Mouse (Mus musculus) heart, embryonic 11.5 days (tissue): ENCODE measurements around the gene Olfr1360. TPM values are rescaled to one million over a fixed set of nuclear protein-coding genes. Genes with fewer than 3 reads are reported as not detected.
"Not testable (repeated sequence)": the region's sequence is repeated elsewhere in the genome, so short reads cannot be mapped to it uniquely, and the experiment has no call there.

Experiments
- ATAC-seq: fragments of 200-750 bp; cut with Nextera tagmentation; replicated peaks from 2 replicates; pipeline ENCODE4 v1.8.0; 2017; ENCODE audit warnings: moderate library complexity; ENCODE audit not compliant: insufficient number of reproducible peaks, low FRiP score, low TSS enrichment
- H3K27ac ChIP-seq: fragments of 300-500 bp; sonication (generic); 2 replicates; pipeline ENCODE4 v1.5.1; 2014; ENCODE audit warnings: mild to moderate bottlenecking, low read depth, low read length
- H3K27me3 ChIP-seq: fragments of 300-500 bp; sonication (generic); 2 replicates; pipeline ENCODE4 v1.6.1; 2014; ENCODE audit warnings: mild to moderate bottlenecking, low read length, mixed read lengths; ENCODE audit not compliant: control insufficient read depth, insufficient read depth
- H3K36me3 ChIP-seq: fragments of 300-500 bp; sonication (generic); 2 replicates; pipeline ENCODE4 v1.6.1; 2014; ENCODE audit warnings: mild to moderate bottlenecking, low read length, moderate library complexity, mixed read lengths; ENCODE audit not compliant: control insufficient read depth, insufficient read depth
- H3K4me1 ChIP-seq: fragments of 300-500 bp; sonication (generic); 2 replicates; pipeline ENCODE4 v1.6.1; 2014; ENCODE audit warnings: low read length; ENCODE audit not compliant: control insufficient read depth, insufficient read depth
- H3K4me2 ChIP-seq: fragments of 300-500 bp; sonication (generic); 2 replicates; pipeline ENCODE4 v1.6.1; 2014; ENCODE audit warnings: mild to moderate bottlenecking, moderate library complexity
- H3K4me3 ChIP-seq: fragments of 300-500 bp; sonication (generic); 2 replicates; pipeline ENCODE4 v1.5.1; 2014; ENCODE audit warnings: low read depth, low read length
- H3K9ac ChIP-seq: fragments of 300-500 bp; sonication (generic); 2 replicates; pipeline ENCODE4 v1.6.1; 2014; ENCODE audit warnings: mild to moderate bottlenecking, low read depth, low read length, moderate library complexity
- H3K9me3 ChIP-seq: fragments of 300-500 bp; sonication (generic); replicated peaks from 2 replicates; pipeline ENCODE4 v1.6.1; 2016; ENCODE audit warnings: low read length; ENCODE audit not compliant: control insufficient read depth
- WGBS: fragments of 180-500 bp; shearing (Covaris S2); extraction: QIAGEN DNeasy Blood & Tissue Kit; methylation state at CpG from one replicate; pipeline ENCODE4 v1.1.7; 2014; ENCODE audit not compliant: insufficient replicate concordance; 5-methylcytosine and 5-hydroxymethylcytosine counted together
- polyA plus RNA-seq: library from polyadenylated mRNA; unstranded; fragments of >200 nt; fragmentation: Nextera tagmentation; extraction: Ambion mirVana; gene quantifications from 2 replicates; pipeline ENCODE4 v1.2.1, GENCODE M21; 2014

Olfr1360 gene
- polyA plus RNA-seq = not detected in 2 replicates

GRCm38 (mm10) chr13:21677305-21677704, at the start of gene Olfr1360:
Gene Olfr1360 (minus strand): TSS chr13:21677405.
- no peaks in the 10 kb centered on the region for H3K4me1 ChIP-seq
- no peaks in the 10 kb centered on the region for H3K9me3 ChIP-seq
- no peak for ATAC-seq
- H3K27ac ChIP-seq = no peak within 1 kb of the TSS
- no peak within 1 kb of the TSS for H3K4me2 ChIP-seq
- H3K36me3 ChIP-seq = no peaks in the 10 kb centered on the region
- 66% methylated on average over 2 of the region's 2 CpGs for WGBS
- no peak within 1 kb of the TSS for H3K9ac ChIP-seq
- no peaks in the 10 kb centered on the region for H3K27me3 ChIP-seq
- H3K4me3 ChIP-seq = no peak within 1 kb of the TSS

DNA sequence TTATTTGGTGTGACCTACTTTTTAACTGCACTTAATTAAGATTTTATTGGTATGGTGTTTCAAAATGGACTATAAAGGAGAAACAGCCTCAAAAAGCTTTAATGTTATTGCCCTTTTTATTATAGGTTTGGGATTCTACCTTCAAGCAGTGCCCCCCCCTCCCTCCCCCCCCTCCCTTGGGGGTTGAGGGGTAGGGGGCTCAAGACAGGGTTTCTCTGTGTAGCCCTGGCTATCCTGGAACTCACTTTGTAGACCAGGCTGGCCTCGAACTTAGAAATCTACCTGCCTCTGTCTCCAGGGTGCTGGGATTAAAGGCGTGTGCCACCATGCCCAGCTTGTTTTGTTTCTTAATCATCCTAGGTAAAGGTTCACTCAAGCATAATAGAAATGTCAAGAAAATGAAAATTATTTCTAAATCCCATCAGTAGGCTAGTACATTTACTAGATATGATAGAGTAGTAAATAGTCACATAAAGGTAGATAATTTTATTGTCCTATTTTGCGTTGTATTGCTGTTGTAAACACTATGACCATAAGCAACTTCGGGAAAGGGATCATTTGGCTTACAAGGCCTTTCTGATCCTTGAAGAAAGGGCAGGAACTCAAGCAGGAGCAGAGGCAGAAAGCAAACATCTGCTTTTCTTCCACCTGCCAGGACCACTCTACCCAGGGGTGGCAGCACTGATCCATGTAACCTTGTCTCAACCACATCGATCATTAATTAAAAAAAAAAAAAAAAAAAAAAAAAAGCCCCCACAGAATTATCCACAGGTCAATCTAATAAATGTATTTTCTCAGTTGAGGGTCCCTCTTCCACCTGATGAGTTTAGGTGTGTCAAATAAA, 46.0 kb upstream of the Olfr1360 start:
- no peak overlapping the region for H3K4me3 ChIP-seq
- ATAC-seq = no peak
- no peak overlapping the region for H3K27ac ChIP-seq
- H3K4me1 ChIP-seq = peaks cover 8% of the 10 kb centered on the region
- 40% methylated on average over 5 of the region's 5 CpGs for WGBS
- no peaks in the 10 kb centered on the region for H3K36me3 ChIP-seq
- no peaks in the 10 kb centered on the region for H3K9me3 ChIP-seq
- peak overlapping the region; percentile 31; the same call in 1 of the 2 replicates for H3K4me2 ChIP-seq
- H3K27me3 ChIP-seq = no peaks in the 10 kb centered on the region
- no peak overlapping the region for H3K9ac ChIP-seq

DNA sequence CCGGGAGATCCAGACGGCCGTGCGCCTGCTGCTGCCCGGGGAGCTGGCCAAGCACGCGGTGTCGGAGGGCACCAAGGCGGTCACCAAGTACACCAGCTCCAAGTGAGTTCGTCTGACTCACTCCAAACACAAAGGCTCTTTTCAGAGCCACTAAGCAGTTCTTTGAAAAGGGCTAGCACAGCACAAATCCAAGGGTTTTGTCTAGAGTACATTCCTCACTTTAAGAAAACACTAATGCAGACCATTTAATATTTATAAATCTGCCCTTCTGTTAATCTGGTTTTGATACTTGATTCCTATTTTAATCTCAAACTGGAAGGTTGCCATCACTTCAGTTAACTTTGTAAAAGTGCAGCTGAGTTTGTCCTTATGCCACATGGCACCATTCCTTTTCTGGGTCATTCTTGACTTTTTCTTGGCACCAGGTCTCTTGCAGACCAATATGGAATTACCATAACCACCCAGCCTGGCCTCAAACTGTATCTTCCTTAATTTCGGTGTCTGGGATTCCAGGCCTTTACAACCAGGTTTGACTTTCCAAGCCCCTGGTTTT, 45.2 kb upstream of the Olfr1360 start:
- peaks cover 8% of the 10 kb centered on the region for H3K4me1 ChIP-seq
- peak overlapping the region; percentile 42 for H3K4me3 ChIP-seq
- H3K4me2 ChIP-seq = peak overlapping the region; percentile 68
- no peaks in the 10 kb centered on the region for H3K27me3 ChIP-seq
- ATAC-seq = peak; percentile 6; the same call in 1 of the 2 replicates
- H3K27ac ChIP-seq = peak overlapping the region; percentile 86
- peak overlapping the region; percentile 69 for H3K9ac ChIP-seq
- 6% methylated on average over 10 of the region's 11 CpGs for WGBS
- no peaks in the 10 kb centered on the region for H3K9me3 ChIP-seq
- no peaks in the 10 kb centered on the region for H3K36me3 ChIP-seq

DNA sequence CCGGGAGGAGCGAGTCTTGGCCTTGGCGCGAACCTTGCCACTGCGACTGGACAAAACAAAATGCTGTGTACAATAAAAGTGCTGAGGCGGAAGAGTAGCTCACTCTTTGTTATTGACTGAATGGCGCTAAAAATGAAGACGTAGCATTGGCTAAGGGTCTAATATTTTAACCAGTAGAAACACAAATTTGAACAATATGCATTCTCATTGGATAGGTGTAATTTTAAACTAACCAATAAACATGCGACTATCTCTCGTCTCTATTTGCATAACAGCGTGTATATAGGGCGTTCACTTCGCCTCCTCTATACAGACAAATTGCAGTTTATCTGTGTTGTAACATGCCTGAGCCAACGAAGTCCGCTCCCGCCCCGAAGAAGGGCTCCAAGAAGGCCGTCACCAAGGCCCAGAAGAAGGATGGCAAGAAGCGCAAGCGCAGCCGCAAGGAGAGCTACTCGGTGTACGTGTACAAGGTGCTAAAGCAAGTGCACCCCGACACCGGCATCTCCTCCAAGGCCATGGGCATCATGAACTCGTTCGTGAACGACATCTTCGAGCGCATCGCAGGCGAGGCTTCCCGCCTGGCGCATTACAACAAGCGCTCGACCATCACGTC, 44.7 kb upstream of the Olfr1360 start, which contains the start of gene Hist1h2bm:
TSS of gene Hist1h2bm (plus strand) at position 288 of the 616 bp plus-strand sequence.
- 0% methylated on average over 35 of the region's 37 CpGs for WGBS

DNA sequence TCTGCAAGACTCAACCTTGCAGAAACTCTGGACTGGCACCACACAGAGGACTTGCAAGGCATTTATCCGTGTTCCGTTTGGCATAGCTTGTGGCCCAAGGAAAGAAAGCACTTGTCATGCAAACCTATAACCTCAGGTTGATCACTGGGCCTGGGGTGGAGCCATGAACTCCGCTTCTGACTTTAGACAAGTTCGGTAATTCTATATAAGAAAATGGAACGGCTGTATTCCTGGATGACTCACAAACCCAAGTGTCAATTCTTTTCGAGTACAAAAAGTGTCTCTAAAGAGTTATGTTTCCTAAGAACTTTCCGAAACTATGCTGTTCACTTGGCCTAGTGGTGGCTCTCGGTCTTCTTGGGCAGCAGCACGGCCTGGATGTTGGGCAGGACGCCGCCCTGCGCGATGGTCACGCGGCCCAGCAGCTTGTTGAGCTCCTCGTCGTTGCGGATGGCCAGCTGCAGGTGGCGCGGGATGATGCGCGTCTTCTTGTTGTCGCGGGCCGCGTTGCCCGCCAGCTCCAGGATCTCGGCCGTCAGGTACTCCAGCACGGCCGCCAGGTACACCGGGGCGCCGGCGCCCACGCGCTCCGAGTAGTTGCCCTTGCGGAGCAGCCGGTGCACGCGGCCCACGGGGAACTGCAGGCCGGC, 44.0 kb upstream of the Olfr1360 start:
- Histone ChIP-seq H3K4me3 (peak overlapping the region; percentile 42), H3K27ac (peak overlapping the region; percentile 86), H3K9ac (peak overlapping the region; percentile 71), H3K4me2 (peak overlapping the region; percentile 68)
- not testable (repeated sequence) for H3K36me3 ChIP-seq, H3K9me3 ChIP-seq, H3K4me1 ChIP-seq, H3K27me3 ChIP-seq
- peak; percentile 27 for ATAC-seq
- WGBS = 3% methylated on average over 21 of the region's 44 CpGs

More for the DNA sequence above, 44.7 kb upstream of the Olfr1360 start, which contains the start of gene Hist1h2bm:
- H3K4me1 ChIP-seq, H3K36me3 ChIP-seq, H3K9me3 ChIP-seq, H3K27me3 ChIP-seq: not testable (repeated sequence)
- H3K27ac ChIP-seq = peak within 1 kb of the TSS; percentile 86
- peak within 1 kb of the TSS; percentile 71 for H3K9ac ChIP-seq
- peak within 1 kb of the TSS; percentile 68 for H3K4me2 ChIP-seq
- H3K4me3 ChIP-seq = peak within 1 kb of the TSS; percentile 42
- ATAC-seq = peak; percentile 94

GRCm38 (mm10) chr13:21718381-21719080, 41.3 kb upstream of the Olfr1360 start:
- WGBS = 71% methylated on average over 4 of the region's 4 CpGs
- no peak for ATAC-seq
- peak overlapping the region; percentile 67 for H3K27ac ChIP-seq

GRCm38 (mm10) chr13:21717397-21718357, 40.5 kb upstream of the Olfr1360 start, which contains the start of gene Hist1h3h:
Gene Hist1h3h (plus strand): TSS chr13:21717659.
- Histone ChIP-seq H3K27ac (peak within 1 kb of the TSS; percentile 96), H3K4me2 (peak within 1 kb of the TSS; percentile 87), H3K4me1 (peaks cover 13% of the 10 kb centered on the region), H3K4me3 (peak within 1 kb of the TSS; percentile 49), H3K9ac (peak within 1 kb of the TSS; percentile 85)
- 0 out of 2 replicates have a peak, but pooled peaks have one; percentile 26 for ATAC-seq
- not testable (repeated sequence) for H3K9me3 ChIP-seq, H3K27me3 ChIP-seq, H3K36me3 ChIP-seq
- 1% methylated on average over 24 of the region's 56 CpGs for WGBS

More at GRCm38 (mm10) chr13:21718381-21719080, 41.3 kb upstream of the Olfr1360 start:
- Histone ChIP-seq H3K9ac (peak overlapping the region; percentile 74), H3K4me2 (peak overlapping the region; percentile 58), H3K9me3 (no peaks in the 10 kb centered on the region), H3K27me3 (no peaks in the 10 kb centered on the region), H3K36me3 (no peaks in the 10 kb centered on the region), H3K4me1 (peaks cover 13% of the 10 kb centered on the region), H3K4me3 (peak overlapping the region; percentile 32)
